Mouse (Mus musculus) heart, adult 2 months (tissue): ENCODE measurements at regions not wholly inside any gene's neighbourhood (a gene's known extent, or its start where the extent isn't known, plus 50 kb on each side); places are given as distances from the start of the nearest gene placed in this dataset.
A peak's percentile ranks its signal among the peaks of the same experiment; 100 is the strongest.

Experiments used
- DNase-seq, 2 experiments: peaks; one replicate each; pipeline ENCODE4 v3.0.0; 2021
- H3K27ac ChIP-seq: fragments of 200-600 bp; 2 replicates; pipeline ENCODE4 v1.8.1; 2022
- H3K27me3 ChIP-seq: fragments of 200-500 bp; 2 replicates; pipeline ENCODE4 v1.6.1; 2012; ENCODE audit warnings: mild to moderate bottlenecking, low read length, inconsistent platforms, mixed read lengths; ENCODE audit not compliant: control insufficient read depth, insufficient read depth
- H3K36me3 ChIP-seq: fragments of 200-500 bp; 2 replicates; pipeline ENCODE4 v1.6.1; 2012; ENCODE audit warnings: low read length, inconsistent platforms; ENCODE audit not compliant: control insufficient read depth, insufficient read depth
- H3K4me1 ChIP-seq: fragments of 200-500 bp; 2 replicates; pipeline ENCODE4 v1.6.1; 2011; ENCODE audit warnings: low read length; ENCODE audit not compliant: control insufficient read depth, insufficient read depth
- H3K4me3 ChIP-seq: fragments of 200-600 bp; 2 replicates; pipeline ENCODE4 v1.8.1; 2022
- H3K79me2 ChIP-seq: fragments of 200-500 bp; replicated peaks from 2 replicates; pipeline ENCODE4 v1.6.1; 2012; ENCODE audit warnings: mild to moderate bottlenecking, inconsistent platforms, low read length, moderate library complexity, mixed read lengths; ENCODE audit not compliant: control insufficient read depth, insufficient read depth
- H3K9ac ChIP-seq: fragments of 200-500 bp; 2 replicates; pipeline ENCODE4 v1.6.1; 2012; ENCODE audit warnings: low read depth, mild to moderate bottlenecking, control low read depth, inconsistent platforms, low read length, mixed read lengths
- CTCF ChIP-seq: fragments of 200-600 bp; IDR thresholded peaks from 2 replicates; pipeline ENCODE4 v1.8.1; 2022; ENCODE audit warnings: antibody characterized with exemption, mild to moderate bottlenecking, moderate library complexity
- EP300 ChIP-seq: fragments of 200-500 bp; IDR thresholded peaks from 2 replicates; pipeline ENCODE4 v1.6.1; 2011; ENCODE audit warnings: low read depth, low read length, control low read depth; ENCODE audit not compliant: insufficient read depth
- POLR2A ChIP-seq: fragments of 200-500 bp; IDR thresholded peaks from 2 replicates; pipeline ENCODE4 v1.6.1; 2011; ENCODE audit warnings: mild to moderate bottlenecking, low read depth, low read length, control low read depth; ENCODE audit not compliant: insufficient read depth
- WGBS: fragments of 180-500 bp; shearing (Covaris S2); methylation state at CpG from one replicate; pipeline ENCODE4 v1.1.7; 2018; 5-methylcytosine and 5-hydroxymethylcytosine counted together
- intact Hi-C: fragments of 180-260 bp; cut with DNase I; formaldehyde crosslinking; loops from one replicate; pipeline ENCODE4 v1.15.1; 2025

DNA sequence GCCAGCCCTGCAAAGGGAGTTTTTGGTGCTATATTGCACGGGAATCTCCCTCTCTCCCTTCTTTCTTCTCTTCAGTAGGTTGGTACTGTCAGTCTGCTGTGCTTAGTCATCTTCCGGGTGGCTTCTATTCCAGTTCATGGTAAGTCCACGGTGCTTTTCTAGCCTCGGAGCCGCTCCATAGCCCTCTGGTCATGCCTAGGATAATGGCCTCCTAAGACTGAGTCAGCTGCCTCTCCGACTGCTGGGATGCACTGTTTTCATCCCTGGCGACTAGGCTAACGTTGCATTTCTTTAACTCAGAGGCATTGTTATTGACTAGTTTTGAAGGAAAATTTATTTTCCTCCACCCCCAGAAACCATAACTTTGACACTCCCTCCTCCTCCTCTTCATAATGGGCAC, 54.4 kb downstream of the Pcdh8 start:
- no peaks in the 10 kb centered on the region; the same call in 1 of the 2 replicates for H3K4me1 ChIP-seq
- WGBS: 72% methylated on average over 8 of the region's 8 CpGs
- no peak overlapping the region for H3K9ac ChIP-seq
- no peak overlapping the region for H3K4me3 ChIP-seq
- TF ChIP-seq POLR2A (no peak), EP300 (no peak), CTCF (no peak)
- no peaks in the 10 kb centered on the region for H3K79me2 ChIP-seq
- intact Hi-C loops: no loop called here
- no peaks in the 10 kb centered on the region for H3K27me3 ChIP-seq
- H3K36me3 ChIP-seq: no peaks in the 10 kb centered on the region
- DNase-seq: no peak
- no peak overlapping the region for H3K27ac ChIP-seq

- WGBS: 50% methylated on average over 6 of the region's 6 CpGs
- Histone ChIP-seq H3K4me1 (no peaks in the 10 kb centered on the region; the same call in 1 of the 2 replicates), H3K27me3 (no peaks in the 10 kb centered on the region), H3K9ac (no peak overlapping the region), H3K79me2 (no peaks in the 10 kb centered on the region), H3K27ac (peak overlapping the region; percentile 81), H3K36me3 (no peaks in the 10 kb centered on the region), H3K4me3 (no peak overlapping the region)
- DNase-seq: no peak
- TF ChIP-seq CTCF (no peak), POLR2A (no peak), EP300 (no peak)
- intact Hi-C loops: no loop called here
These were observed 50.7 kb upstream of the Cnmd start for GRCm38 (mm10) chr14:79712550-79713262.
